Mouse (Mus musculus) cerebral cortex, adult 2 months (tissue): Measurements from ENCODE around the gene Gm12830.

Experiments used
- WGBS: fragments of 180-500 bp; shearing (Covaris S2); methylation state at CpG from one replicate; pipeline ENCODE4 v1.1.7; 2018; 5-methylcytosine and 5-hydroxymethylcytosine counted together

Gene Gm12830

GRCm38 (mm10) chr4:114821567-114822192 is at the start of gene Gm12830:
TSS of gene Gm12830 (plus strand) at chr4:114821722.
- WGBS = 3% methylated on average over 51 of the region's 51 CpGs

- 91% methylated on average over 1 of the region's 1 CpGs for WGBS
Measured at GRCm38 (mm10) chr4:114773316-114773715, 48.2 kb upstream of the Gm12830 start.

GRCm38 (mm10) chr4:114777625-114778202 is 43.8 kb upstream of the Gm12830 start:
- 66% methylated on average over 11 of the region's 11 CpGs for WGBS

- WGBS = 72% methylated on average over 7 of the region's 7 CpGs
Measured at GRCm38 (mm10) chr4:114778716-114779474, 42.6 kb upstream of the Gm12830 start.

- WGBS = 49% methylated on average over 5 of the region's 5 CpGs
Measured at GRCm38 (mm10) chr4:114779475-114779757, 42.1 kb upstream of the Gm12830 start.

GRCm38 (mm10) chr4:114779758-114780546 is 41.6 kb upstream of the Gm12830 start:
- WGBS = 75% methylated on average over 17 of the region's 17 CpGs

GRCm38 (mm10) chr4:114782851-114783250 is 38.7 kb upstream of the Gm12830 start:
- 87% methylated on average over 7 of the region's 7 CpGs for WGBS

GRCm38 (mm10) chr4:114784735-114785134 is 36.8 kb upstream of the Gm12830 start:
- WGBS = 82% methylated on average over 2 of the region's 2 CpGs

- WGBS = 69% methylated on average over 4 of the region's 4 CpGs
Measured at GRCm38 (mm10) chr4:114788856-114789255, 32.7 kb upstream of the Gm12830 start.

GRCm38 (mm10) chr4:114791650-114792049 is 29.9 kb upstream of the Gm12830 start:
- WGBS = 85% methylated on average over 9 of the region's 9 CpGs

- WGBS = 90% methylated on average over 2 of the region's 2 CpGs
Measured at GRCm38 (mm10) chr4:114793836-114794235, 27.7 kb upstream of the Gm12830 start.

- 56% methylated on average over 5 of the region's 5 CpGs for WGBS
Measured at GRCm38 (mm10) chr4:114797254-114797914, 24.1 kb upstream of the Gm12830 start.

GRCm38 (mm10) chr4:114798041-114798624 is 23.4 kb upstream of the Gm12830 start:
- 83% methylated on average over 7 of the region's 7 CpGs for WGBS

- 76% methylated on average over 5 of the region's 5 CpGs for WGBS
Measured at GRCm38 (mm10) chr4:114804096-114804495, 17.4 kb upstream of the Gm12830 start.

- WGBS = 57% methylated on average over 9 of the region's 9 CpGs
Measured at GRCm38 (mm10) chr4:114818963-114819702, 2.4 kb upstream of the Gm12830 start.

- 76% methylated on average over 10 of the region's 10 CpGs for WGBS
Measured at GRCm38 (mm10) chr4:114834770-114835581, 13.5 kb downstream of the Gm12830 start.

- WGBS = 79% methylated on average over 9 of the region's 9 CpGs
Measured at GRCm38 (mm10) chr4:114841336-114841920, 19.9 kb downstream of the Gm12830 start.

GRCm38 (mm10) chr4:114842376-114842960 is 20.9 kb downstream of the Gm12830 start:
- WGBS = 20% methylated on average over 9 of the region's 11 CpGs
